Mouse (Mus musculus) lung, embryonic 14.5 days (tissue): ENCODE measurements at regions not wholly inside any gene's neighbourhood (a gene's known extent, or its start where the extent isn't known, plus 50 kb on each side); places are given as distances from the start of the nearest gene placed in this dataset.

ENCODE experiments used
- ATAC-seq: fragments of 200-750 bp; cut with Nextera tagmentation; 2 replicates; pipeline ENCODE4 v1.8.0; 2017; ENCODE audit warnings: mild to moderate bottlenecking, moderate TSS enrichment, moderate library complexity; ENCODE audit not compliant: insufficient read depth
- DNase-seq: peaks from one replicate; pipeline ENCODE4 v3.0.0-alpha.2; 2015
- H3K27ac ChIP-seq: fragments of 300-500 bp; sonication (generic); 2 replicates; pipeline ENCODE4 v1.5.1; 2014; ENCODE audit warnings: low read depth, mild to moderate bottlenecking, moderate library complexity
- H3K27me3 ChIP-seq: fragments of 300-500 bp; sonication (generic); 2 replicates; pipeline ENCODE4 v1.6.1; 2014; ENCODE audit warnings: low read length, control low read depth; ENCODE audit not compliant: insufficient read depth
- H3K36me3 ChIP-seq: fragments of 300-500 bp; sonication (generic); 2 replicates; pipeline ENCODE4 v1.6.1; 2014; ENCODE audit warnings: control low read depth; ENCODE audit not compliant: insufficient read depth
- H3K4me1 ChIP-seq: fragments of 300-500 bp; sonication (generic); 2 replicates; pipeline ENCODE4 v1.6.1; 2014; ENCODE audit warnings: antibody characterized with exemption, control low read depth; ENCODE audit not compliant: insufficient read depth
- H3K4me2 ChIP-seq: fragments of 300-500 bp; sonication (generic); 2 replicates; pipeline ENCODE4 v1.6.1; 2014; ENCODE audit warnings: mild to moderate bottlenecking
- H3K4me3 ChIP-seq: fragments of 300-500 bp; sonication (generic); 2 replicates; pipeline ENCODE4 v1.5.1; 2014; ENCODE audit warnings: low read depth, low read length
- H3K9ac ChIP-seq: fragments of 300-500 bp; sonication (generic); 2 replicates; pipeline ENCODE4 v1.6.1; 2014
- H3K9me3 ChIP-seq: fragments of 300-500 bp; sonication (generic); 2 replicates; pipeline ENCODE4 v1.6.1; 2016; ENCODE audit warnings: low read depth, low read length, control low read depth
- CTCF ChIP-seq: IDR thresholded peaks from 2 replicates; pipeline ENCODE4 v1.5.1; 2016; ENCODE audit warnings: antibody characterized with exemption, low read depth
- WGBS: fragments of 180-500 bp; shearing (Covaris S2); extraction: QIAGEN DNeasy Blood & Tissue Kit; methylation state at CpG from one replicate; pipeline ENCODE4 v1.1.7; 2014; 5-methylcytosine and 5-hydroxymethylcytosine counted together

- Histone ChIP-seq H3K4me1 (no peaks in the 10 kb centered on the region), H3K9ac (no peak overlapping the region), H3K27ac (no peak overlapping the region), H3K36me3 (no peaks in the 10 kb centered on the region), H3K27me3 (no peaks in the 10 kb centered on the region), H3K4me2 (no peak overlapping the region), H3K4me3 (no peak overlapping the region), H3K9me3 (no peaks in the 10 kb centered on the region)
- 41% methylated on average over 6 of the region's 6 CpGs for WGBS
- ATAC-seq: no peak
- no peak for TF ChIP-seq CTCF
- peak; percentile 8 for DNase-seq
Measured at GRCm38 (mm10) chr2:79126996-79127741, 128.1 kb upstream of the Itga4 start.

DNA sequence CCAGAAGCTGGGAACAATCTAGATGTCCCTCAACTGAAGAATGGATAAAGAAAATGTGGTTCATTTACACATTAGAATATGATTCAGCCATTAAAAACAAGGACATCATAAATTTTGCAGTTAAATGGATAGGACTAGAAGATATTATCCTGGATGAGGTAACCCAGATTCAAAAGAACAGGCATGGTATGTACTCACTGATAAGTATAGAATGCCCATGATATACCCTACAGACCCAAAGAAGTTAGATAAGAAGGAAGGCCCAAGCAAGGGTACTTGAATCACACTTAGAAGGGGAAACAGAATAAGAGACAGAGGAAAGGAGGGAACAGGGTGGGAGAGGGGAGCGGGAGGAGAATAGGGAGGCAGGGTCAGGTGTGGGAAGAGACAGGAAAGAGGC is 127.4 kb upstream of the Itga4 start:
- H3K27me3 ChIP-seq: no peaks in the 10 kb centered on the region
- H3K4me2 ChIP-seq: no peak overlapping the region
- no peak overlapping the region for H3K27ac ChIP-seq
- ATAC-seq (no peak), DNase-seq (no peak)
- no peak overlapping the region for H3K4me3 ChIP-seq
- no peaks in the 10 kb centered on the region for H3K9me3 ChIP-seq
- no peaks in the 10 kb centered on the region for H3K36me3 ChIP-seq
- no peaks in the 10 kb centered on the region for H3K4me1 ChIP-seq
- TF ChIP-seq CTCF: no peak
- H3K9ac ChIP-seq: no peak overlapping the region
- WGBS: 90% methylated on average over 1 of the region's 1 CpGs

DNA sequence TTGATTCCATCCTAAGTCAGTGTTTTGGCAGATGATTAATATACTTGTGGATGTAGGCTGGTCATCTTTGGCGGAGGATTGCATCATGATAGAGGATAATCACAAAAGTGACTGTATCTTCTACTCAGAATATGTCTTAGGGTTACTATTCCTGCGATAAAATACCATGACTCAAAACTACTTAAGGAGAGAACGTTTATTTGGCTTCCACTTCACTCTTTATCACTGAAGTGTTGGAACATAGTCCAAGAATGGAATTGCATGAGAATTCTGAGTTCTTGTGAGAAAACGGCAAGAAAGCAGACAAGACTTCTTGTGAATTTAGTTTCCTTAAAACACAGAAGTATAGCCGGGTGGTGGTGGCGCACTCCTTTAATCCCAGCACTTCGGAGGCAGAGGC is 124.6 kb upstream of the Itga4 start:
- 75% methylated on average over 7 of the region's 7 CpGs for WGBS
- H3K9ac ChIP-seq: no peak overlapping the region
- H3K27me3 ChIP-seq: no peaks in the 10 kb centered on the region
- no peak for DNase-seq
- H3K4me2 ChIP-seq: no peak overlapping the region
- no peaks in the 10 kb centered on the region for H3K4me1 ChIP-seq
- H3K36me3 ChIP-seq: no peaks in the 10 kb centered on the region
- H3K9me3 ChIP-seq: no peaks in the 10 kb centered on the region
- no peak overlapping the region for H3K27ac ChIP-seq
- no peak overlapping the region for H3K4me3 ChIP-seq
- ATAC-seq: no peak
- no peak for TF ChIP-seq CTCF

DNA sequence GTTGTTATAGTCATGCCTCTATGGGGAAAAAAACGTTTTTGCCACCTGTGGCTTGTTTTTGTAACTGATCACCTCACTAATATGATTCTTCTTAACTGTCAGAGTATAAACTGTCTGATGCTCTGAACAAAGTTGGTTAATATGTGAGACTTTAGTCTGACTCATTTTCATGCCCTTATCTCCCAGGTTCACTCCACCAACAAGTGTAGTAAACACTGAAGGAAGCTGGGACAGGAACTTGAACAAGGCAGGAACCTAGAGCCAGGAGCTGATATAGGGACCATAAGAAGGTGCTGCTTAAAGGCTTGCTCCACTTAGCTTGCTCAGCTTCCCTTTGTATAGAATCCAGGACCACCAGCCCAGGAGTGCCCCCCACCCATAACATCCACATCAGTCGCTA is 124.0 kb upstream of the Itga4 start:
- no peak overlapping the region for H3K27ac ChIP-seq
- no peaks in the 10 kb centered on the region for H3K9me3 ChIP-seq
- ATAC-seq (no peak), DNase-seq (no peak)
- WGBS: 75% methylated on average over 2 of the region's 2 CpGs
- H3K4me3 ChIP-seq: no peak overlapping the region
- H3K27me3 ChIP-seq: no peaks in the 10 kb centered on the region
- TF ChIP-seq CTCF: no peak
- H3K9ac ChIP-seq: no peak overlapping the region
- H3K4me1 ChIP-seq: no peaks in the 10 kb centered on the region
- H3K36me3 ChIP-seq: no peaks in the 10 kb centered on the region
- no peak overlapping the region for H3K4me2 ChIP-seq

GRCm38 (mm10) chr2:79131743-79132517 is 123.3 kb upstream of the Itga4 start:
- H3K27ac ChIP-seq: no peak overlapping the region
- TF ChIP-seq CTCF: no peak
- no peaks in the 10 kb centered on the region for H3K9me3 ChIP-seq
- no peak overlapping the region for H3K4me3 ChIP-seq
- no peak overlapping the region for H3K9ac ChIP-seq
- 56% methylated on average over 5 of the region's 5 CpGs for WGBS
- no peaks in the 10 kb centered on the region for H3K36me3 ChIP-seq
- H3K4me2 ChIP-seq: no peak overlapping the region
- H3K27me3 ChIP-seq: no peaks in the 10 kb centered on the region
- no peak for DNase-seq
- no peaks in the 10 kb centered on the region for H3K4me1 ChIP-seq
- ATAC-seq: no peak

DNA sequence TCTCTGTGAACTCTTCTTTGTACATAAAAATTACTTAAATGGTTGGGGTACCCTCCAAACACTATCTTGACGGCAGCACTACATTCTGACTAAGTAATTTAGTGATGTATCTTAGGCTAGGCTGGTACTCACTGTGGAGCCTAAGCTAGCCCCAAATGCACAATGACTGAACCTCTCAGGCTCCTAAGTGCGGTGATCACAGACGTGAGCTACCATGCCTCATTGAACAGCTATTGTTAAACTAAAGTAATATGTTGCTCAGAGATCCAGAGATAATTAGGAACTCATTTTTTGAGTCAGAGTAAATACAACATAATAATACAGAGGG is 122.7 kb upstream of the Itga4 start:
- H3K4me3 ChIP-seq: no peak overlapping the region
- no peaks in the 10 kb centered on the region for H3K27me3 ChIP-seq
- DNase-seq (no peak), ATAC-seq (no peak)
- no peaks in the 10 kb centered on the region for H3K4me1 ChIP-seq
- H3K9me3 ChIP-seq: no peaks in the 10 kb centered on the region
- H3K27ac ChIP-seq: no peak overlapping the region
- H3K36me3 ChIP-seq: no peaks in the 10 kb centered on the region
- WGBS: 90% methylated on average over 3 of the region's 3 CpGs
- no peak overlapping the region for H3K4me2 ChIP-seq
- H3K9ac ChIP-seq: no peak overlapping the region
- no peak for TF ChIP-seq CTCF

DNA sequence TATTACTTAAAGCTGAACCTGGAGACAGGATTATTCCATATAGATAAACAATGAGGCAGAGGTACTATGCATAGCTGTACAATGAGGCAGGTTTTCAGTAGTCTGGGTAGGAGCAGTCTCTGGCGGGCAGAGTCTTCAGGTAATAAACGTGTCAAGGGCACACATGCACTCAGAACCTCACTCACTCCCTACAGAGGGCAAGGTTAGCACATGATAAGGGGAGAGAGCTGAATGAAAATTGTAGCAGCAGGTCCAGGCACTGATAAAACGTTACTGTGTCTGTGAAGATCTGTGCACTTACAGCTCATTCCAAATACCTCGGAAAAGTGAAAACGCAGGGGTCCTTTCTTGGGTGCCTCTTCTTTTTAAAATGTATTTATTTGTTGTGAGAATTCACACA is 120.9 kb upstream of the Itga4 start:
- no peak overlapping the region for H3K4me2 ChIP-seq
- H3K36me3 ChIP-seq: no peaks in the 10 kb centered on the region
- DNase-seq: no peak
- no peak overlapping the region for H3K9ac ChIP-seq
- H3K4me3 ChIP-seq: no peak overlapping the region
- H3K27me3 ChIP-seq: no peaks in the 10 kb centered on the region
- no peak for TF ChIP-seq CTCF
- H3K27ac ChIP-seq: no peak overlapping the region
- no peak for ATAC-seq
- WGBS: 52% methylated on average over 5 of the region's 5 CpGs
- no peaks in the 10 kb centered on the region for H3K9me3 ChIP-seq
- no peaks in the 10 kb centered on the region for H3K4me1 ChIP-seq
